Mouse (Mus musculus) embryonic fibroblast, embryonic 13.5 days (primary cell): ENCODE measurements around the gene Mob3b. TPM values are rescaled to one million over a fixed set of nuclear protein-coding genes. Genes with fewer than 3 reads are reported as not detected.

Experiments
- H3K27ac ChIP-seq: 2 replicates; pipeline ENCODE4 v1.5.1; 2012; ENCODE audit warnings: low read length, control low read depth, inconsistent platforms; ENCODE audit not compliant: insufficient read depth
- H3K4me1 ChIP-seq: 2 replicates; pipeline ENCODE4 v1.6.1; 2011; ENCODE audit warnings: low read length; ENCODE audit not compliant: control insufficient read depth, insufficient read depth
- H3K4me3 ChIP-seq: 2 replicates; pipeline ENCODE4 v1.5.1; 2011; ENCODE audit warnings: mild to moderate bottlenecking, control low read depth, low read length; ENCODE audit not compliant: insufficient read depth
- CTCF ChIP-seq: IDR thresholded peaks from 2 replicates; pipeline ENCODE4 v1.5.1; 2011; ENCODE audit warnings: mild to moderate bottlenecking, control low read depth, low read length, moderate library complexity, borderline replicate concordance; ENCODE audit not compliant: insufficient read depth
- POLR2A ChIP-seq: IDR thresholded peaks from 2 replicates; pipeline ENCODE4 v1.6.1; 2011; ENCODE audit warnings: low read depth, mild to moderate bottlenecking, control low read depth, low read length, moderate library complexity
- polyA plus RNA-seq: library from polyadenylated mRNA; stranded (reverse); fragments of >200 nt; gene quantifications from 2 replicates; pipeline ENCODE4 v1.2.4, GENCODE M21; 2011; ENCODE audit warnings: low read depth; ENCODE audit not compliant: missing spikeins, insufficient read length

Gene Mob3b
- polyA plus RNA-seq, 1 experiment = 1.6 TPM

GRCm38 (mm10) chr4:34996616-34997015, 160.7 kb downstream of the Mob3b start:
- TF ChIP-seq POLR2A (no peak), CTCF (no peak)
- Histone ChIP-seq H3K4me1 (peaks cover 4% of the 10 kb centered on the region), H3K27ac (no peak overlapping the region), H3K4me3 (no peak overlapping the region)

DNA sequence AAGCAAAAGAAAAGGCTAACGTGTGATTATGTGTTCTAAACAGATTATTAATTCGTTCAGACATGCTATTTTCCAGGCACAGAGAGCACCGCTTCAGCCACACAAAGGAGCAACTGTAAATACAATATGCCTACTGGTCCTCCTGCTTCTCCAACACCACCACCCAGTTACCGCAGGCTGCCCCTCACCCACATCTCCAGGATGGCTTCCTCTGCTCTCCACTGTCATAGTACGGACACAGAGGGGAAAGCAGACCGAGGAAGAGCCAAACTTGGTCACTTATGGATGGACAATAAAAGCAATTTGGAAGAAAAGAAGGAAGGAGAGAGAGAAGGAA, 163.7 kb downstream of the Mob3b start:
- Histone ChIP-seq H3K27ac (no peak overlapping the region), H3K4me1 (peaks cover 4% of the 10 kb centered on the region), H3K4me3 (no peak overlapping the region)
- TF ChIP-seq POLR2A (no peak), CTCF (no peak)

- no peak for TF ChIP-seq POLR2A
- TF ChIP-seq CTCF = no peak
- H3K4me1 ChIP-seq = peaks cover 4% of the 10 kb centered on the region
- H3K27ac ChIP-seq = no peak overlapping the region
- H3K4me3 ChIP-seq = no peak overlapping the region
These were observed 164.2 kb downstream of the Mob3b start for GRCm38 (mm10) chr4:34992866-34993638.

DNA sequence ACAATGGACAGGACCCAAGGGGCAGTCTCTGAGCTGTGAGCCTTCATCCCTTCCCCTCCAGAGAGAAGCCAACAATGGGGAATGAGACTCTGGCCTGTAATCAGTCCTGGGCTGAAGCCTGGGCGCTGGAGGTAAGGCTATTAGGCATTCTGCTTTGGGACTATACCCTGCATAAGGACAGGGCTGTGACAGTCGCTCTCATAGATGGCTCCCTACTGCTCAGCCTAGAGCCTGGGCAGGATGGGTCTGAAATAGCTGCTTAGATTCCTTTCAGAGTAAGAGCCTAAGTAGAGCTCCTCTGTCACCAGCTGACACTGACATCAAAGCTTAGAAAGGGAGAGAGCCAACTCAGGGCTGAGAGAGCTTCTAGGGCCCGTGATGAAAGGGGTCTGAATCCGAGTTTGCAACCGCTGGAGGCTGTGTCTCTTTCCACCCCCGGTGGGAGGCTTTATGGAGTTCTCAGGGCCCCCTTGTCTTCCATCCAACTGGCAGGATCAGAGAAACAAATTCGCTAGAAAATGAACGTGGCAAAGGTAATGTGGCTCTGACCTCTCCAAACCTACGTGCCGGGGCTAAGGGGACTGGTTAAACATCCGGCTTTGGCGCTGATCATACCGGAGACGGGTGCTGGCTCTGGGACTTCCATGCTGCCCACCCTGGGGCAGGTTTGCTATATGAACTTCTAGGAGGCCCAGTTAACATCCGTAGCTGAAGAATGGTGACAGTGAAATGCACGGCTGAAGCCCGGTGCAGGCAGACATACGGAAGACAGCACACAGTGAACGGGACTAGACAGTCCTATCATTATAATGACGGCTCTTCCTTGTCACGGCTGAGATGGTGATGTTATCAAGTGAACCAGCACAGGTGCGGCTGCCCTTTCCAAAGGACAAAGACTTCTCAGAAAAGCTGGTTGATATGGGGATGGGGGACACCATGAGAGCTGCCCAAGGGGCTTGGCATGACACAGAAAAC, 165.1 kb downstream of the Mob3b start:
- no peak overlapping the region for H3K27ac ChIP-seq
- TF ChIP-seq POLR2A = no peak

GRCm38 (mm10) chr4:34991116-34991515, 166.2 kb downstream of the Mob3b start:
- no peak for TF ChIP-seq POLR2A
- TF ChIP-seq CTCF = no peak
- Histone ChIP-seq H3K4me3 (no peak overlapping the region), H3K27ac (no peak overlapping the region)

More for the DNA sequence above, 165.1 kb downstream of the Mob3b start:
- Histone ChIP-seq H3K4me1 (peaks cover 4% of the 10 kb centered on the region), H3K4me3 (no peak overlapping the region)

GRCm38 (mm10) chr4:34990659-34991058, 166.6 kb downstream of the Mob3b start:
- Histone ChIP-seq H3K4me3 (no peak overlapping the region), H3K27ac (no peak overlapping the region), H3K4me1 (peaks cover 4% of the 10 kb centered on the region)
- TF ChIP-seq CTCF = no peak
- no peak for TF ChIP-seq POLR2A

More at GRCm38 (mm10) chr4:34991116-34991515, 166.2 kb downstream of the Mob3b start:
- peaks cover 4% of the 10 kb centered on the region for H3K4me1 ChIP-seq

GRCm38 (mm10) chr4:34987568-34987967, 169.7 kb downstream of the Mob3b start:
- TF ChIP-seq CTCF = no peak
- TF ChIP-seq POLR2A = no peak
- H3K4me3 ChIP-seq = no peak overlapping the region

GRCm38 (mm10) chr4:34987109-34987508, 170.2 kb downstream of the Mob3b start:
- Histone ChIP-seq H3K4me1 (no peaks in the 10 kb centered on the region; the same call in 1 of the 2 replicates), H3K27ac (no peak overlapping the region), H3K4me3 (no peak overlapping the region)
- no peak for TF ChIP-seq POLR2A
- TF ChIP-seq CTCF = no peak

More at GRCm38 (mm10) chr4:34987568-34987967, 169.7 kb downstream of the Mob3b start:
- Histone ChIP-seq H3K4me1 (no peaks in the 10 kb centered on the region; the same call in 1 of the 2 replicates), H3K27ac (no peak overlapping the region)

- TF ChIP-seq CTCF (no peak), POLR2A (no peak)
- H3K4me3 ChIP-seq = no peak overlapping the region
- no peaks in the 10 kb centered on the region for H3K4me1 ChIP-seq
- no peak overlapping the region for H3K27ac ChIP-seq
These were observed 170.6 kb downstream of the Mob3b start for GRCm38 (mm10) chr4:34986647-34987046.

DNA sequence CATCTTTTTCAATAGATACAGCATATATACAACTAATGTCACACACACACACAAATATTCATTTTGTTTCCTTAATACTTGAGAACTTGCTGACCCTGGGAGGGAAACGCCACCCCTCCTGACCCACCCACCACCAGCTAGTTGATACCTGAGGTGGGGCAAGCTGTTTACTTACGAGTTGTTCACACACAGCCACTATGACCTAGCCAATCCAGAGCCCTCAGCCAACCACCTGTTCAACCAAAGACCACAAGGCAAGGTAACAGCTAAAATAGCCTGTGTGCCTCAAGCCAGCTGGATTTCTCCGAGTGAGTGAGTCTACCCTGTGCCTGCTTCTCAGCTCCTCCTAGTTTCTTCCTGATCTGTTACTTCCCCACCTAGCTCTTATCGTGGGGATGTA, 172.9 kb downstream of the Mob3b start:
- Histone ChIP-seq H3K4me1 (no peaks in the 10 kb centered on the region), H3K27ac (no peak overlapping the region), H3K4me3 (no peak overlapping the region)
- no peak for TF ChIP-seq CTCF
- TF ChIP-seq POLR2A = no peak
